Mouse (Mus musculus): ENCODE measurements around the gene Ring1. TPM values are rescaled to one million over a fixed set of nuclear protein-coding genes. Genes with fewer than 3 reads are reported as not detected.

The Ring1 gene
- polyA plus RNA-seq, 1 experiment from 2014 or later = 18.7 TPM

- no peak overlapping the region for H3K4me2 ChIP-seq (replicated peaks; ENCODE audit: low read depth, low read length)
- no peak for ATAC-seq (ENCODE audit: low FRiP score, low TSS enrichment)
- H3K36me3 ChIP-seq (ENCODE audit: insufficient read depth, low read length) = peaks cover 41% of the 10 kb centered on the region
- 0 out of 2 replicates have a peak, but pooled peaks cover 3% of the 10 kb centered on the region for H3K27me3 ChIP-seq (ENCODE audit: insufficient read depth, low read length)
- no peaks in the 10 kb centered on the region for H3K9me3 ChIP-seq (ENCODE audit: low read length)
- WGBS = 88% methylated on average over 7 of the region's 7 CpGs
- H3K27ac ChIP-seq (ENCODE audit: low read length) = no peak overlapping the region
- no peak overlapping the region for H3K9ac ChIP-seq (replicated peaks; ENCODE audit: low read length)
- peaks cover 44% of the 10 kb centered on the region for H3K4me1 ChIP-seq (ENCODE audit: insufficient read depth, low read length)
- H3K4me3 ChIP-seq (ENCODE audit: low read length) = no peak overlapping the region
These were observed 12.8 kb upstream of the Ring1 start for GRCm38 (mm10) chr17:34037241-34037640.

- Histone ChIP-seq H3K4me1 (ENCODE audit: insufficient read depth, low read length) (peaks cover 44% of the 10 kb centered on the region), H3K27me3 (ENCODE audit: insufficient read depth, low read length) (0 out of 2 replicates have a peak, but pooled peaks cover 3% of the 10 kb centered on the region), H3K9me3 (ENCODE audit: low read length) (no peaks in the 10 kb centered on the region), H3K4me2 (replicated peaks; ENCODE audit: low read depth, low read length) (no peak overlapping the region), H3K4me3 (ENCODE audit: low read length) (no peak overlapping the region), H3K27ac (ENCODE audit: low read length) (no peak overlapping the region), H3K36me3 (ENCODE audit: insufficient read depth, low read length) (peaks cover 41% of the 10 kb centered on the region), H3K9ac (replicated peaks; ENCODE audit: low read length) (no peak overlapping the region)
- WGBS = 73% methylated on average over 10 of the region's 10 CpGs
- ATAC-seq (ENCODE audit: low FRiP score, low TSS enrichment) = no peak
These were observed 12.2 kb upstream of the Ring1 start for GRCm38 (mm10) chr17:34036647-34037046.

- WGBS = 91% methylated on average over 8 of the region's 9 CpGs
- H3K4me2 ChIP-seq (replicated peaks; ENCODE audit: low read depth, low read length) = no peak overlapping the region
- H3K9me3 ChIP-seq (ENCODE audit: low read length) = no peaks in the 10 kb centered on the region
- no peak overlapping the region for H3K4me3 ChIP-seq (ENCODE audit: low read length)
- no peak overlapping the region for H3K27ac ChIP-seq (ENCODE audit: low read length)
- H3K9ac ChIP-seq (replicated peaks; ENCODE audit: low read length) = no peak overlapping the region
- H3K27me3 ChIP-seq (ENCODE audit: insufficient read depth, low read length) = 0 out of 2 replicates have a peak, but pooled peaks cover 3% of the 10 kb centered on the region
- H3K4me1 ChIP-seq (ENCODE audit: insufficient read depth, low read length) = peaks cover 38% of the 10 kb centered on the region
- peaks cover 41% of the 10 kb centered on the region for H3K36me3 ChIP-seq (ENCODE audit: insufficient read depth, low read length)
- no peak for ATAC-seq (ENCODE audit: low FRiP score, low TSS enrichment)
These were observed 11.0 kb upstream of the Ring1 start for GRCm38 (mm10) chr17:34035517-34035916.

GRCm38 (mm10) chr17:34034064-34034463, 9.6 kb upstream of the Ring1 start:
- Histone ChIP-seq H3K27me3 (ENCODE audit: insufficient read depth, low read length) (no peaks in the 10 kb centered on the region), H3K27ac (ENCODE audit: low read length) (no peak overlapping the region), H3K36me3 (ENCODE audit: insufficient read depth, low read length) (peaks cover 51% of the 10 kb centered on the region), H3K4me2 (replicated peaks; ENCODE audit: low read depth, low read length) (no peak overlapping the region), H3K4me1 (ENCODE audit: insufficient read depth, low read length) (peaks cover 40% of the 10 kb centered on the region), H3K9me3 (ENCODE audit: low read length) (no peaks in the 10 kb centered on the region), H3K9ac (replicated peaks; ENCODE audit: low read length) (no peak overlapping the region), H3K4me3 (ENCODE audit: low read length) (no peak overlapping the region)
- WGBS = 76% methylated on average over 10 of the region's 10 CpGs
- no peak for ATAC-seq (ENCODE audit: low FRiP score, low TSS enrichment)

- Histone ChIP-seq H3K4me3 (ENCODE audit: low read length) (no peak overlapping the region), H3K9ac (replicated peaks; ENCODE audit: low read length) (peak overlapping the region; percentile 93; the same call in 1 of the 2 replicates), H3K36me3 (ENCODE audit: insufficient read depth, low read length) (peaks cover 57% of the 10 kb centered on the region), H3K4me1 (ENCODE audit: insufficient read depth, low read length) (peaks cover 40% of the 10 kb centered on the region), H3K4me2 (replicated peaks; ENCODE audit: low read depth, low read length) (peak overlapping the region; percentile 89; the same call in 1 of the 2 replicates), H3K9me3 (ENCODE audit: low read length) (no peaks in the 10 kb centered on the region), H3K27me3 (ENCODE audit: insufficient read depth, low read length) (no peaks in the 10 kb centered on the region), H3K27ac (ENCODE audit: low read length) (no peak overlapping the region)
- 87% methylated on average over 9 of the region's 9 CpGs for WGBS
- ATAC-seq (ENCODE audit: low FRiP score, low TSS enrichment) = no peak
These were observed 9.0 kb upstream of the Ring1 start for GRCm38 (mm10) chr17:34033441-34033840.

- WGBS = 40% methylated on average over 9 of the region's 9 CpGs
- Histone ChIP-seq H3K9ac (replicated peaks; ENCODE audit: low read length) (peak overlapping the region; percentile 93), H3K27ac (ENCODE audit: low read length) (no peak overlapping the region), H3K36me3 (ENCODE audit: insufficient read depth, low read length) (peaks cover 54% of the 10 kb centered on the region), H3K27me3 (ENCODE audit: insufficient read depth, low read length) (no peaks in the 10 kb centered on the region), H3K4me1 (ENCODE audit: insufficient read depth, low read length) (peaks cover 41% of the 10 kb centered on the region), H3K4me3 (ENCODE audit: low read length) (peak overlapping the region; percentile 88), H3K4me2 (replicated peaks; ENCODE audit: low read depth, low read length) (peak overlapping the region; percentile 89), H3K9me3 (ENCODE audit: low read length) (no peaks in the 10 kb centered on the region)
- no peak for ATAC-seq (ENCODE audit: low FRiP score, low TSS enrichment)
These were observed 8.3 kb upstream of the Ring1 start for GRCm38 (mm10) chr17:34032806-34033205.

GRCm38 (mm10) chr17:34032174-34032632, 7.7 kb upstream of the Ring1 start:
- Histone ChIP-seq H3K9me3 (ENCODE audit: low read length) (no peaks in the 10 kb centered on the region), H3K27ac (ENCODE audit: low read length) (peak overlapping the region; percentile 97), H3K36me3 (ENCODE audit: insufficient read depth, low read length) (peaks cover 48% of the 10 kb centered on the region), H3K4me2 (replicated peaks; ENCODE audit: low read depth, low read length) (peak overlapping the region; percentile 89), H3K9ac (replicated peaks; ENCODE audit: low read length) (peak overlapping the region; percentile 93), H3K4me3 (ENCODE audit: low read length) (peak overlapping the region; percentile 88), H3K27me3 (ENCODE audit: insufficient read depth, low read length) (no peaks in the 10 kb centered on the region), H3K4me1 (ENCODE audit: insufficient read depth, low read length) (peaks cover 43% of the 10 kb centered on the region)
- peak; percentile 7; the same call in 1 of the 2 replicates for ATAC-seq (ENCODE audit: low FRiP score, low TSS enrichment)
- WGBS = under 1% methylated on average over 40 of the region's 48 CpGs

GRCm38 (mm10) chr17:34031465-34032173, 7.1 kb upstream of the Ring1 start, which contains the start of the genes Slc39a7 and Rxrb:
Gene Slc39a7, minus strand, starts transcription at chr17:34031682.
Gene Rxrb, plus strand, starts transcription at chr17:34031812.
- peaks cover 43% of the 10 kb centered on the region for H3K36me3 ChIP-seq (ENCODE audit: insufficient read depth, low read length)
- under 1% methylated on average over 65 of the region's 88 CpGs for WGBS
- H3K9me3 ChIP-seq (ENCODE audit: low read length) = no peaks in the 10 kb centered on the region
- peak within 1 kb of the TSS; percentile 97 for H3K4me2 ChIP-seq (replicated peaks; ENCODE audit: low read depth, low read length)
- H3K27me3 ChIP-seq (ENCODE audit: insufficient read depth, low read length) = no peaks in the 10 kb centered on the region
- H3K27ac ChIP-seq (ENCODE audit: low read length) = peak within 1 kb of the TSS; percentile 97
- peak within 1 kb of the TSS; percentile 88 for H3K4me3 ChIP-seq (ENCODE audit: low read length)
- H3K4me1 ChIP-seq (ENCODE audit: insufficient read depth, low read length) = peaks cover 49% of the 10 kb centered on the region
- peak; percentile 72 for ATAC-seq (ENCODE audit: low FRiP score, low TSS enrichment)
- peak within 1 kb of the TSS; percentile 93 for H3K9ac ChIP-seq (replicated peaks; ENCODE audit: low read length)

- Histone ChIP-seq H3K4me3 (ENCODE audit: low read length) (peak overlapping the region; percentile 88), H3K9me3 (ENCODE audit: low read length) (no peaks in the 10 kb centered on the region), H3K27ac (ENCODE audit: low read length) (peak overlapping the region; percentile 92), H3K9ac (replicated peaks; ENCODE audit: low read length) (peak overlapping the region; percentile 92), H3K4me2 (replicated peaks; ENCODE audit: low read depth, low read length) (peak overlapping the region; percentile 97), H3K27me3 (ENCODE audit: insufficient read depth, low read length) (no peaks in the 10 kb centered on the region), H3K4me1 (ENCODE audit: insufficient read depth, low read length) (peaks cover 56% of the 10 kb centered on the region), H3K36me3 (ENCODE audit: insufficient read depth, low read length) (peaks cover 36% of the 10 kb centered on the region)
- WGBS = 3% methylated on average over 20 of the region's 20 CpGs
- ATAC-seq (ENCODE audit: low FRiP score, low TSS enrichment) = no peak
These were observed 6.4 kb upstream of the Ring1 start for GRCm38 (mm10) chr17:34030861-34031326.

All from kidney, embryonic 16.5 days (tissue).